Mouse (Mus musculus): Measurements from ENCODE around the gene Fkbp2.

The Fkbp2 gene

DNA sequence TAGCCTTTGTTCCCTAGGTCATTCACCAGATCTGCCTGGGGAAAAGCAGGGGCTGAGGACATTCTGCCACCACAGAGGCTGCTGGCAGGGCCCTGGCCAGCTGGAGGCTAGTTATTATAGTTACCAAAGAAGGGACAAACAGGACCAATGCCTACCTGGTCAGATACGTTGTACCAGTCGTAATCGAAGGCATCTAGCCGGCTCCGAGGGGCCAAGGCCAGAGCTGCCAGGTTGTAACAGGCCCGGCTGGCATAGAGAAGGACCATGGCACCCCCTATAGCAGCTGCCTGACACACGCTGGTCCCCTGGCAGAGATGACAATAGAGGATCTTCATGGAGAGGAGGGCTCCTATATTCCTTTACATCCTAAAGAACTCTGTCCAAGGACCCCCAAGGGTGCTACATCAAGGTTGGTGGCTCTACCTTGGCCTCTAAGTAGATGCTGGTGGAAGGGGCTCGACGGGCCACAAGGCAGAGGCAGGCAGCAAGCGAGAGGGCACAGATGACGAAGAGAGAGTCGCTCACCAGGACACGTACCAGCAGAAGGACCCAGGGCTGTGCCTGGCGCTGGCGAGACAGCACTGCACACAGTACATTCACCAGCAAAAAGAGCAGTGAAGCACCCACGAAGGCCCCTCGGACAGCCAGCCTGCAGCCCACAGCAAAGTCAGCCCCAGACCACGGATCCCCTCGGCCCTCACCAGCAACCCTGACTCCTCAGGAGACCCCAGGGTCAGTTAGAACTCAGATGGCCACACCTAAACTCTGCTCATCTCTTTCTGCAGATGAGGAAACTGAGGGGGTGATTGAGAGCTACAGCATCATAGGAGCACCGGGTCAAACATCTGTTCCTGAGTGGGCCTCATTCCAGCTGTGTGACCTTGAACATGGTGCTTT lies 40.9 kb downstream of the Fkbp2 start:
- no peak for DNase-seq

DNA sequence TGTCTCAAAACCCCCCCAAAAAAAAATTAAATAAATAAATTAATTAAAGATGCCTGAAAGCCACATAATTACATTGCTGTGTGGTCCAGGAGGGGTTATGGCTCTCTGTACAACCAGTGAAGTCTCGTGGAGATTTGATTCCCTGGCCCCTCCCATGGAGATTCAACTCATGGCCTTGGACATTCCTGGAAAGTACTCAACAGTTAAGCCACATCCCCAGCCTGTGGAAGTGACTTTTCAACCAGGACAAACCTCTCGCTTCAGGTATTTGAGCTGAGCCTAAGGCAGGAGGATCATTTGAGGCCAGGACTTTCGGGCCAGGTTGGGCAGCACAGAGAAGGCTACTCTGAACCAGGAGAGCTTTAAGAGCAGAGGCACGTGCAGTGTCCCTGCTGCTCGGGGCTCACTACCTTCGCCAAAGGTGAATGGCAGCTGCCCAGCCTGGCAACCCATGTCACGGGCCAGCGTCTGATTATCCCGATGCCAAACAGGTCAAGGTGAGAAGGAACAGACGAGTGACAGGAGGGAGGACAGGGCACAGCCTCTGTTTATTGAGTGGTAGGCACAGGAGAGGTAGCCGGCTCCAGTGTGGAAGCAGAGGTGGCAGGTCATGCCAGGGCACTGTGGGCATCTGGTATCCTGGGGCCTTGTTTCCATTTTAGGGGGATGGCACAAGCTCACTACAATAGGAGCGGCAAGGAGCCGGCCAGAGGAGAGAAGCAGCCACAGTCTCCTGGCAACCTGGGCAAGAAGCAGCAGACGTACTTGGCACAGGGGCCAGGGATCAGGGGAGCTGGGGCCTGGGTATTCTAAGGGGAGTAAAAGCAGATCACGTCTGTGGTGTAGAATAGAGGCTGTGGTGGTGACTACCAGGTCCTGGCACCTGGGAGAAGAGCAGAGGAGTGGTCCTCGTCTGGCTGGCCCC lies 42.5 kb downstream of the Fkbp2 start:
- no peak for DNase-seq

DNA sequence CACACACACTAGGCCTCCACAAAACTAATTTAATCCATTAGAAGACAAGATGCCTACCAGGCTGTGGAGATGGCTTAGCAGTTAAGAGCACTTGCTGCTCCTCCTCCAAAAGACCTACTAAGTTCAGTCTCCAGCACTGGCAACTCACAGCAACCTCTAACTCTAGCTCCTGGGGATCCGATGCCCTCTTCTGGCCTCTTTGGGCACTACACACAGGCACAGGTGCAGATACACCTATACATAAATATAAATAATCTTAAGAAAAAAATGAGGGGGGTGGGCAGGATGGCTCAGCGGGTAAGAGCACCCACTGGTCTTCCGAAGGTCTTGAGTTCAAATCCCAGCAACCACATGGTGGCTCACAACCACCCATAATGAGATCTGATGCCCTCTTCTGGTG lies 44.0 kb downstream of the Fkbp2 start:
- no peak for DNase-seq

DNA sequence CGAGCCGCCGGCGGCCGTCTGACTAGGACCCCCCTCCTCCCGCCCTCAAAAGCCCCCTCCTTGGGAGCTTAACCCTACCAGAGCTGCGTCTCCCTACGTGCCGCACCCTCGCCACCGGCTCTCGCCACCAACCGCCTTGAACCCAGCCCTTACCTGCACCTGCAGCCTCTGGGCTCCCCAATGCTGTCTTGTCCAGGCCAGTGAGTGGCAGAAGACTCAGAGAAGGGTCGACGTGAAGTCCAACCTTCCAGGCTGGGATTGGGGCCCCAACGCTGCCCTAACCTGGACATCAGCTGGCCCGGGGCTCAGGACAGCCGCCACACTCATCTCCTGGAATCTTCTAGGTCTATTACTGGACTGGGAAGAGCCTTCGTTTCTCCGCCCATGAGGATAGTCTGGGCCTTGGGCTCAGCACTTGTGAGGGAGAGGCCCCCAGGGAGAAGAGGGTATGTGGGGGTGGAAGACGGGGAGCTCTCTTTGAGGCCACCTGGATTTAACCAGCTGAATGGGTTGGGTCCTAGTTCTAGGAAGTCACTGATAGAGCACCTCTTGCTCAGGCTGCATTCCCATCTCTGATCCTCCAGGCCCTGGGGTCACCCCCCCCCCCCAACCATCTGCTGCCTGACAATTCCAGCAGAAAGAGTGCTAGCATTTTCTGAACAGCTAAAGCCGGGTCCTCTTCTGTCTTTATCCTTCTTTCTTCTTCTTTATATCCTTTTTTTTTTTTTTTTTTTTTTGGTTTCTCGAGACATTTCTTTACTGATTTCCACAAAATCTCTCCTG lies 45.9 kb downstream of the Fkbp2 start, which contains the start of gene Kcnk4:
TSS of gene Kcnk4 (minus strand) at position 321 of the 783 bp plus-strand sequence.
- no peak for DNase-seq

DNA sequence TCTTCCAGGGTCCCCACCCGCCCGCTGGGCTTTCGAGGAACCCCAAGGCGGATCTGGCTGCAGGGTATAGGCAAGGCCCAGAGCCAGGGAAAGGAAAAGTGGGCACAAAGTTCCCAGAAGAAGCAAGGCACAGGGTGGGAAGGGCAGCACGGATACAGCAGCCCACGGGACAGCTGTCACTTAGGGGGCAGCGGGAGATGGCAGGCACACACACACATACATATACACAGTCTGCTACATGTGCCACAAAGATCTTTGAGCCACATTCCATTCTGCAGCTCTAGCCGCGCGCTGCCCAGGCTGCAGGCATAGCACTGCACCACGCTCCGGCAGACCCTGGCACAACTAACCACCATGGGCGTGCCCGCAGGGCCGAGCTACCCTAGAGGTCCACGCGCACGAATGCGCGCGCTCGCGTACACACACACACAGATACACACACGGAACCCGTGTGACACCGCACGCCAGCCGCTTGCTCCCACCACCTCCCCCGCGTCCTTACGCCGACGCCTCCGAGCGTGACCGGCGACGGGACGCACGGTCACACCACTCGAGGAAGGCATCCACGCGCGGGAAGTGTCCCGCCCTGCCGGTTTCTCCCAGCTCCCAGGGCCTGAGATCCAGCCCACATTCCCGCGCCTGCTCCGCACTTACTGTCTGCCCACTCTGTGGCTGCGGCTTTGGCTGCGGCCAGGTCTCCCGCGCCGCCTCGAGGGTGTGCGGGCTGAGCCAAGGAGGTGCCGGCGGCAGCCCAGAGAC lies 46.7 kb downstream of the Fkbp2 start:
- DNase-seq, result no peak

DNA sequence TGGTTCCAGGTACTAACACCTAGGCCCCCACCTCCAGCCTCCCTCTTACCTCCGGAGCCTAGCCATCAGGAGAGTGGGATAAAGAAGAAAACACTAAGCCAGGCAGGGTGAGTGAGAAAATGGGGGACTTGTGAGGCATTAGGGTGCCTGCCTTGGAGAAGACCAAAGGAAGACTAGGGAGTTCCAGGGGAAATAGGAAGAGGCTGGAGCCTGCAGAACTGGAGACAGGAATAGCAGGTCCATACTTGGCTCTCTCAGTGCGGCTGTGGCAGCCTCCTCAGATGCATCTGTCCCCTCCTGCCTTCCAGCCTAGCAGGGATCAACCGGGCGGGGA lies 47.2 kb downstream of the Fkbp2 start:
- no peak for DNase-seq

DNA sequence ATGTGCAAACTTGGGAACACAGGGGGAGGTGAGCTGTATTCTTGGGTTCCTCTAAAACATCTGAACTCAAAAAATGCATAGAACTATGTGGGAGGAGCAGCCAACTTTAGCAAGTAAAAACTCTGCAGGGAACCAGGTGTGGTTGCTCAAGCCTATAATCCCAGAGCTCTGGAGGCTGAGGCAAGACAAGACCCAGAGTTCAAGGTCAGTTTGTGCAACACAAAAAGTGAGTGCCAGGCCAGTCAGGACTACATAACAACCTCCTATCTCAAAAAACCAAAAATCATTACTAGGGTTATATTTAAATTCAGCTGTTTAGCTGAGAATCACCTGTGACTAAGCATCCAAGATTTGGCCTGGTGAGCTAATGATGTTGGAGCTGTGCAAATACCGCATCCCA lies 48.3 kb downstream of the Fkbp2 start:
- no peak for DNase-seq

DNA sequence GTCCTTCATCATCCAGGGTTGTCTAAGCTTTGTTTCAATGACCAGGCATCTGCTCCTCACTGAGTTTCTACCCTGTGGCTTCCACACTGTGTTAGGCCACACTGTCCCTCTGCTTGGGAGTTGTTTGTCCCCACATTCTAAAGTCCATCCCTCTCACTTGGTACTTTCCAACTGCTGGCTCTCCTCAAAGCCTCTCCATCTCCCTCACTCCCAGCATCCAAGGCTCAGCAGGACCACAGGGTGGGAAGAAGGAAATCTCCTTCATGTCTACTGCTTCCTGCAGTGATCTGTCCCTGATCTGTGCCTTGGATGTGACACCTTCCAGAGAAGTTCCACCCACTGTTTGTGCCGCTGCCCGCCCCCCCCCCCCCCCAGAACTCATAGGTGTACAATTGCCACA lies 49.3 kb downstream of the Fkbp2 start:
- DNase-seq, result no peak

DNA sequence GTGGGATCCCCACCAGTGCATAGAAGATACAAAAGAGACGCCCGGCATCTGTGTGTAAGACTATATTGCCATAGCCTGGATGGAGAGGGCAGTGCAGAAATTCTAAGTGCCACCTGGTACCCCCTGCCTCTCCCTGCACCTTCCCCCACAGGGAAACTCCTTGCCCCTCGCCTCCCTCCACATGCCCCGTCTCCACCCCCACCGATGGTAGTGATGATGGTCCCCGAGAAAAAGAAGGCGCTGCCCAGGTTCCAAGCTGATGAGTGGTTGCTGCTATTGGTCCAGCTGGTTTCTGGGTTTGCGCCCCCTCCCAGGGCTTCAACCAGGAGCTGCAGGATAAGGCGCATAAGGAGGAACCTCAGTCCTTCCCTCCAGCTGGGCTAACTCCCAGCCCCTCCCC lies 52.2 kb downstream of the Fkbp2 start:
- no peak for DNase-seq

Data from embryo, embryonic 11 days (tissue).